Mouse (Mus musculus) intestine, postnatal 0 days (tissue): ENCODE measurements around the gene Map4k1. TPM values are rescaled to one million over a fixed set of nuclear protein-coding genes. Genes with fewer than 3 reads are reported as not detected.

Source experiments
- ATAC-seq: fragments of 200-750 bp; cut with Nextera tagmentation; 2 replicates; pipeline ENCODE4 v1.8.0; 2017; ENCODE audit warnings: mild to moderate bottlenecking, moderate TSS enrichment, moderate library complexity
- H3K27ac ChIP-seq: fragments of 300-500 bp; sonication (generic); 2 replicates; pipeline ENCODE4 v1.5.1; 2014; ENCODE audit warnings: mild to moderate bottlenecking, low read depth, low read length, moderate library complexity
- H3K27me3 ChIP-seq: fragments of 300-500 bp; sonication (generic); replicated peaks from 2 replicates; pipeline ENCODE4 v1.6.1; 2014; ENCODE audit warnings: low read length, mixed read lengths; ENCODE audit not compliant: control insufficient read depth, insufficient read depth
- H3K36me3 ChIP-seq: fragments of 300-500 bp; sonication (generic); 2 replicates; pipeline ENCODE4 v1.6.1; 2014; ENCODE audit warnings: mild to moderate bottlenecking, moderate library complexity; ENCODE audit not compliant: control insufficient read depth, insufficient read depth
- H3K4me1 ChIP-seq: fragments of 300-500 bp; sonication (generic); replicated peaks from 2 replicates; pipeline ENCODE4 v1.6.1; 2014; ENCODE audit warnings: antibody characterized with exemption, low read length, mixed read lengths; ENCODE audit not compliant: control insufficient read depth, insufficient read depth
- H3K4me2 ChIP-seq: fragments of 300-500 bp; sonication (generic); replicated peaks from 2 replicates; pipeline ENCODE4 v1.6.1; 2014; ENCODE audit warnings: low read depth, mild to moderate bottlenecking, moderate library complexity
- H3K4me3 ChIP-seq: fragments of 300-500 bp; sonication (generic); 2 replicates; pipeline ENCODE4 v1.5.1; 2014; ENCODE audit warnings: low read depth, low read length
- H3K9ac ChIP-seq: fragments of 300-500 bp; sonication (generic); 2 replicates; pipeline ENCODE4 v1.6.1; 2014; ENCODE audit warnings: mild to moderate bottlenecking, low read depth, low read length
- H3K9me3 ChIP-seq: fragments of 300-500 bp; sonication (generic); 2 replicates; pipeline ENCODE4 v1.6.1; 2016; ENCODE audit warnings: mixed run types; ENCODE audit not compliant: control insufficient read depth
- CTCF ChIP-seq: sonication (generic); IDR thresholded peaks from 2 replicates; pipeline ENCODE4 v1.5.1; 2016; ENCODE audit warnings: low read depth, mild to moderate bottlenecking, control low read depth, antibody characterized with exemption, moderate library complexity
- WGBS: fragments of 180-500 bp; shearing (Covaris S2); extraction: QIAGEN DNeasy Blood & Tissue Kit; methylation state at CpG from one replicate; pipeline ENCODE4 v1.1.7; 2014; 5-methylcytosine and 5-hydroxymethylcytosine counted together
- polyA plus RNA-seq: library from polyadenylated mRNA; unstranded; fragments of >200 nt; fragmentation: Nextera tagmentation; extraction: Ambion mirVana; gene quantifications from 2 replicates; pipeline ENCODE4 v1.2.1, GENCODE M21; 2015

The Map4k1 gene
- polyA plus RNA-seq, 1 experiment from 2014 or later = 1.6 TPM

- Histone ChIP-seq H3K9me3 (no peaks in the 10 kb centered on the region), H3K4me1 (peaks cover 43% of the 10 kb centered on the region), H3K27me3 (no peaks in the 10 kb centered on the region), H3K27ac (no peak overlapping the region), H3K4me3 (no peak overlapping the region), H3K4me2 (no peak overlapping the region), H3K9ac (no peak overlapping the region), H3K36me3 (peaks cover 6% of the 10 kb centered on the region)
- WGBS = 18% methylated on average over 3 of the region's 3 CpGs
- ATAC-seq = no peak
- TF ChIP-seq CTCF = no peak
These were observed 29.1 kb upstream of the Map4k1 start for GRCm38 (mm10) chr7:28952786-28953185.

- H3K4me3 ChIP-seq = no peak overlapping the region
- H3K4me1 ChIP-seq = peaks cover 43% of the 10 kb centered on the region
- 0 out of 2 replicates have a peak overlapping the region, but pooled peaks have one; percentile 28 for H3K27ac ChIP-seq
- ATAC-seq = no peak
- no peak overlapping the region for H3K9ac ChIP-seq
- 5% methylated on average over 2 of the region's 2 CpGs for WGBS
- peak overlapping the region; percentile 38; the same call in 1 of the 2 replicates for H3K4me2 ChIP-seq
- H3K36me3 ChIP-seq = peaks cover 6% of the 10 kb centered on the region
- no peaks in the 10 kb centered on the region for H3K9me3 ChIP-seq
- H3K27me3 ChIP-seq = no peaks in the 10 kb centered on the region
- TF ChIP-seq CTCF = no peak
These were observed 28.1 kb upstream of the Map4k1 start for GRCm38 (mm10) chr7:28953476-28954376.

GRCm38 (mm10) chr7:28954773-28955172 is 27.1 kb upstream of the Map4k1 start:
- H3K4me1 ChIP-seq = peaks cover 43% of the 10 kb centered on the region
- no peaks in the 10 kb centered on the region for H3K9me3 ChIP-seq
- no peaks in the 10 kb centered on the region for H3K27me3 ChIP-seq
- H3K4me3 ChIP-seq = no peak overlapping the region
- TF ChIP-seq CTCF = no peak
- 77% methylated on average over 4 of the region's 4 CpGs for WGBS
- peaks cover 2% of the 10 kb centered on the region for H3K36me3 ChIP-seq
- H3K9ac ChIP-seq = no peak overlapping the region
- no peak overlapping the region for H3K4me2 ChIP-seq
- H3K27ac ChIP-seq = peak overlapping the region; percentile 41; the same call in 1 of the 2 replicates
- no peak for ATAC-seq

GRCm38 (mm10) chr7:28955295-28955897 is 26.5 kb upstream of the Map4k1 start:
- Histone ChIP-seq H3K27ac (peak overlapping the region; percentile 35; the same call in 1 of the 2 replicates), H3K4me2 (0 out of 2 replicates have a peak overlapping the region, but pooled peaks have one; percentile 3), H3K4me3 (no peak overlapping the region), H3K36me3 (no peaks in the 10 kb centered on the region; the same call in 1 of the 2 replicates), H3K9ac (no peak overlapping the region), H3K27me3 (no peaks in the 10 kb centered on the region), H3K9me3 (no peaks in the 10 kb centered on the region), H3K4me1 (peaks cover 42% of the 10 kb centered on the region)
- no peak for ATAC-seq
- WGBS = 41% methylated on average over 5 of the region's 5 CpGs
- no peak for TF ChIP-seq CTCF

GRCm38 (mm10) chr7:28956270-28956669 is 25.6 kb upstream of the Map4k1 start:
- Histone ChIP-seq H3K4me2 (peak overlapping the region; percentile 70; the same call in 1 of the 2 replicates), H3K27me3 (no peaks in the 10 kb centered on the region), H3K27ac (0 out of 2 replicates have a peak overlapping the region, but pooled peaks have one; percentile 35), H3K36me3 (no peaks in the 10 kb centered on the region; the same call in 1 of the 2 replicates), H3K4me1 (peaks cover 37% of the 10 kb centered on the region), H3K9me3 (no peaks in the 10 kb centered on the region), H3K4me3 (no peak overlapping the region), H3K9ac (no peak overlapping the region)
- ATAC-seq = no peak
- TF ChIP-seq CTCF = no peak
- WGBS = 77% methylated on average over 1 of the region's 1 CpGs

- no peaks in the 10 kb centered on the region; the same call in 1 of the 2 replicates for H3K36me3 ChIP-seq
- peak overlapping the region; percentile 70 for H3K4me2 ChIP-seq
- no peaks in the 10 kb centered on the region for H3K9me3 ChIP-seq
- H3K4me3 ChIP-seq = no peak overlapping the region
- 50% methylated on average over 6 of the region's 6 CpGs for WGBS
- no peak overlapping the region for H3K9ac ChIP-seq
- no peaks in the 10 kb centered on the region for H3K27me3 ChIP-seq
- TF ChIP-seq CTCF = no peak
- peak overlapping the region; percentile 21 for H3K27ac ChIP-seq
- peaks cover 30% of the 10 kb centered on the region for H3K4me1 ChIP-seq
- ATAC-seq = no peak
These were observed 24.6 kb upstream of the Map4k1 start for GRCm38 (mm10) chr7:28957286-28957685.
